Mouse (Mus musculus): Measurements from ENCODE around the gene Sowahb. TPM values are rescaled to one million over a fixed set of nuclear protein-coding genes. Genes with fewer than 3 reads are reported as not detected.

The Sowahb gene
- polyA plus RNA-seq, 1 experiment, result 5.3 TPM

GRCm38 (mm10) chr5:93002615-93003014, 42.2 kb downstream of the Sowahb start:
- Histone ChIP-seq H3K9ac (ENCODE audit: low read depth, poor library complexity, severe bottlenecking) (no peak overlapping the region), H3K4me3 (ENCODE audit: low read depth, low read length) (no peak overlapping the region), H3K4me1 (ENCODE audit: control insufficient read depth, insufficient read depth, low read length) (peaks cover 1% of the 10 kb centered on the region), H3K27ac (ENCODE audit: insufficient read depth, low read length) (no peak overlapping the region), H3K27me3 (ENCODE audit: control insufficient read depth, insufficient read depth, low read length, poor library complexity, severe bottlenecking) (no peaks in the 10 kb centered on the region), H3K36me3 (ENCODE audit: control insufficient read depth, insufficient read depth, low read length, poor library complexity, severe bottlenecking) (no peaks in the 10 kb centered on the region), H3K9me3 (replicated peaks; ENCODE audit: control insufficient read depth, insufficient read depth, low read length, poor library complexity, severe bottlenecking) (no peaks in the 10 kb centered on the region)
- TF ChIP-seq POLR2A (IDR thresholded peaks at IDR 0.05; ENCODE audit: insufficient read depth, low read length) (no peak), CTCF (IDR thresholded peaks at IDR 0.05; ENCODE audit: low read depth, low read length) (no peak), EP300 (IDR thresholded peaks at IDR 0.05; ENCODE audit: insufficient read depth, low read depth, low read length) (no peak)

DNA sequence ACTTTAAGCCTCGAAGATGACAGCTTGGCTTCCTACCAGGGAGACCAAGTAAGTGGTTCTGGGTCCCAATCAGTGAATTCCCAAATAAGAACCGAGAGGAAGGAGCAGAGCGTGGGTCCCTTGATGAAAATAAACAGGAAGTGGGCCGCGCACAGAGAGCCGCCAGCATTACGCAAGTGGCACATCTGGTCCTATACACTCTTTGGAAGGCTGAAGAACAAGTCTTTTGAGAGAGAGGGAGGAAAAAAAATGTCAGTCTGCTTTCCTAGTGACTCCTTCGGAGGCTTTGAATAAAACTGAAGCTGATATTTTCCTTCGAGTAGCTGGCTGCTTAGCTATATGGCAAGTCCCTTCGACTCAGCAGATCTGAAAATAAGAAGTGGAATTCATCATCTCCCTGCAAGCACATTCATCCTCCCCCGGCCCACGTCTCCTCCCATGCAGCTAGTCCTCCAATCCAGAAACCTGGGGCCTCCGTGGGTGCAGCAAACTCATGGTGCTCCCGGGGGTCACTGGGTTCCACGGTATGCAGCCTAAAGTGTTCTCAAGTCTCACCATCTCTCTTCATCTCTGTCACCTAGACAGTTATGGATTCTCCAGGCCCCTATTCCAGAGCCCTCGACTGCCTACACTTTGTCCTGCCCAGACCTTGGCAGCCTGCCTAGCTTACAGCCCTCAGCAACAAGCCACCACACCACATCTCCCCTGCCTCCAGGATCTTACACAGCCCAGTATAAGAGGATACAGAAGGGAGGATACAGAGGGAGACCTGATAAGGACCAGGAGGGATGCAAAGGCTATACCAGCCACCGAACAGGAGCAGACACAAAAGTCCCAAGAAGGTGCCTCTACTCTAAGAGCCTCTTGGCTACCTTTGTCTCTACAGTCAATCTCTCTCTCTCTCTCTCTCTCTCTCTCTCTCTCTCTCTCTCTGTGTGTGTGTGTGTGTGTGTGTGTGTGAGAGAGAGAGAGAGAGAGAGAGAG, 43.8 kb downstream of the Sowahb start:
- Histone ChIP-seq H3K36me3 (ENCODE audit: control insufficient read depth, insufficient read depth, low read length, poor library complexity, severe bottlenecking) (no peaks in the 10 kb centered on the region), H3K27ac (ENCODE audit: insufficient read depth, low read length) (no peak overlapping the region), H3K4me1 (ENCODE audit: control insufficient read depth, insufficient read depth, low read length) (no peaks in the 10 kb centered on the region), H3K9me3 (replicated peaks; ENCODE audit: control insufficient read depth, insufficient read depth, low read length, poor library complexity, severe bottlenecking) (no peaks in the 10 kb centered on the region), H3K27me3 (ENCODE audit: control insufficient read depth, insufficient read depth, low read length, poor library complexity, severe bottlenecking) (no peaks in the 10 kb centered on the region), H3K4me3 (ENCODE audit: low read depth, low read length) (no peak overlapping the region), H3K9ac (ENCODE audit: low read depth, poor library complexity, severe bottlenecking) (no peak overlapping the region)
- TF ChIP-seq POLR2A (IDR thresholded peaks at IDR 0.05; ENCODE audit: insufficient read depth, low read length) (no peak), CTCF (IDR thresholded peaks at IDR 0.05; ENCODE audit: low read depth, low read length) (no peak), EP300 (IDR thresholded peaks at IDR 0.05; ENCODE audit: insufficient read depth, low read depth, low read length) (no peak)

DNA sequence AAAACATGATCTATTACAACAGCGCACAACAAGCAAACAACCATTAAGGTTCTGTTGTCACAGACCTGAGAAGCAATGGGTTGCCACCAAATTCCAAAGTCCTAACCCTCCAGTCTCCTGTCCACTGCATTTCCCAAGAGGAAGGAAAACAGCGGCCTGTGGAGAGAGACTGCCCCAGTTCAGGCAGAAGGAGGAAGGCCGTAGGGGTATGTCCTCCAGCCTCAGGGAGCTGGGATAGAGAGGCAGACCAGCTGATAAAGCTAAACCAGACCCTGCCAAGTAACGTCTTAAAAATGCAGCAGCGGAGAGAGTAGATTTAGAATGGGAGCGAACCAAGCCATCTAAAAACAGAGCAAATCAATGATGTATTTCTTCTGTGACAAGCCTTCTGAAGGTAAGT, 44.8 kb downstream of the Sowahb start:
- H3K4me1 ChIP-seq (ENCODE audit: control insufficient read depth, insufficient read depth, low read length), result no peaks in the 10 kb centered on the region
- H3K9ac ChIP-seq (ENCODE audit: low read depth, poor library complexity, severe bottlenecking), result no peak overlapping the region
- no peak for TF ChIP-seq CTCF (IDR thresholded peaks at IDR 0.05; ENCODE audit: low read depth, low read length)
- no peak for TF ChIP-seq POLR2A (IDR thresholded peaks at IDR 0.05; ENCODE audit: insufficient read depth, low read length)
- TF ChIP-seq EP300 (IDR thresholded peaks at IDR 0.05; ENCODE audit: insufficient read depth, low read depth, low read length), result no peak
- no peak overlapping the region for H3K4me3 ChIP-seq (ENCODE audit: low read depth, low read length)
- H3K36me3 ChIP-seq (ENCODE audit: control insufficient read depth, insufficient read depth, low read length, poor library complexity, severe bottlenecking), result no peaks in the 10 kb centered on the region
- no peak overlapping the region for H3K27ac ChIP-seq (ENCODE audit: insufficient read depth, low read length)
- no peaks in the 10 kb centered on the region for H3K9me3 ChIP-seq (replicated peaks; ENCODE audit: control insufficient read depth, insufficient read depth, low read length, poor library complexity, severe bottlenecking)
- no peaks in the 10 kb centered on the region for H3K27me3 ChIP-seq (ENCODE audit: control insufficient read depth, insufficient read depth, low read length, poor library complexity, severe bottlenecking)

- TF ChIP-seq POLR2A (IDR thresholded peaks at IDR 0.05; ENCODE audit: insufficient read depth, low read length), result no peak
- TF ChIP-seq EP300 (IDR thresholded peaks at IDR 0.05; ENCODE audit: insufficient read depth, low read depth, low read length), result no peak
- TF ChIP-seq CTCF (IDR thresholded peaks at IDR 0.05; ENCODE audit: low read depth, low read length), result no peak
- Histone ChIP-seq H3K27ac (ENCODE audit: insufficient read depth, low read length) (no peak overlapping the region), H3K4me1 (ENCODE audit: control insufficient read depth, insufficient read depth, low read length) (no peaks in the 10 kb centered on the region), H3K27me3 (ENCODE audit: control insufficient read depth, insufficient read depth, low read length, poor library complexity, severe bottlenecking) (no peaks in the 10 kb centered on the region), H3K36me3 (ENCODE audit: control insufficient read depth, insufficient read depth, low read length, poor library complexity, severe bottlenecking) (no peaks in the 10 kb centered on the region), H3K4me3 (ENCODE audit: low read depth, low read length) (no peak overlapping the region), H3K9ac (ENCODE audit: low read depth, poor library complexity, severe bottlenecking) (no peak overlapping the region), H3K9me3 (replicated peaks; ENCODE audit: control insufficient read depth, insufficient read depth, low read length, poor library complexity, severe bottlenecking) (no peaks in the 10 kb centered on the region)
Measured at GRCm38 (mm10) chr5:92998494-92999016, 46.3 kb downstream of the Sowahb start.

GRCm38 (mm10) chr5:92997428-92998120, 47.2 kb downstream of the Sowahb start:
- Histone ChIP-seq H3K4me1 (ENCODE audit: control insufficient read depth, insufficient read depth, low read length) (no peaks in the 10 kb centered on the region), H3K4me3 (ENCODE audit: low read depth, low read length) (no peak overlapping the region), H3K9ac (ENCODE audit: low read depth, poor library complexity, severe bottlenecking) (no peak overlapping the region), H3K9me3 (replicated peaks; ENCODE audit: control insufficient read depth, insufficient read depth, low read length, poor library complexity, severe bottlenecking) (no peaks in the 10 kb centered on the region), H3K27me3 (ENCODE audit: control insufficient read depth, insufficient read depth, low read length, poor library complexity, severe bottlenecking) (no peaks in the 10 kb centered on the region), H3K27ac (ENCODE audit: insufficient read depth, low read length) (no peak overlapping the region), H3K36me3 (ENCODE audit: control insufficient read depth, insufficient read depth, low read length, poor library complexity, severe bottlenecking) (no peaks in the 10 kb centered on the region)
- no peak for TF ChIP-seq POLR2A (IDR thresholded peaks at IDR 0.05; ENCODE audit: insufficient read depth, low read length)
- TF ChIP-seq EP300 (IDR thresholded peaks at IDR 0.05; ENCODE audit: insufficient read depth, low read depth, low read length), result no peak
- TF ChIP-seq CTCF (IDR thresholded peaks at IDR 0.05; ENCODE audit: low read depth, low read length), result no peak
